Mouse (Mus musculus): ENCODE data around the gene Taf1d. TPM values are rescaled to one million over a fixed set of nuclear protein-coding genes. Genes with fewer than 3 reads are reported as not detected.
"Not testable (repeated sequence)": the region's sequence is repeated elsewhere in the genome, so short reads cannot be mapped to it uniquely, and the experiment has no call there.

Taf1d gene
- polyA plus RNA-seq, 1 experiment: not detected

- TF ChIP-seq POLR2A (IDR thresholded peaks at IDR 0.05; ENCODE audit: insufficient read depth, low read depth, low read length) (no peak), CTCF (IDR thresholded peaks at IDR 0.05; ENCODE audit: insufficient read depth, low read depth, low read length) (no peak)
- Histone ChIP-seq H3K27ac (ENCODE audit: insufficient read depth, low read depth, low read length) (no peak overlapping the region), H3K4me1 (ENCODE audit: control insufficient read depth, insufficient read depth, low read length) (no peaks in the 10 kb centered on the region), H3K4me3 (ENCODE audit: insufficient read depth, low read depth, low read length) (no peak overlapping the region)
- 88% methylated on average over 5 of the region's 5 CpGs for WGBS
These were observed 7.6 kb downstream of the Taf1d start for GRCm38 (mm10) chr9:15313633-15314032.

GRCm38 (mm10) chr9:15314619-15315018, 8.6 kb downstream of the Taf1d start:
- Histone ChIP-seq H3K4me3 (ENCODE audit: insufficient read depth, low read depth, low read length) (no peak overlapping the region), H3K4me1 (ENCODE audit: control insufficient read depth, insufficient read depth, low read length) (no peaks in the 10 kb centered on the region), H3K27ac (ENCODE audit: insufficient read depth, low read depth, low read length) (no peak overlapping the region)
- no peak for TF ChIP-seq POLR2A (IDR thresholded peaks at IDR 0.05; ENCODE audit: insufficient read depth, low read depth, low read length)
- TF ChIP-seq CTCF (IDR thresholded peaks at IDR 0.05; ENCODE audit: insufficient read depth, low read depth, low read length): no peak
- WGBS: 98% methylated on average over 1 of the region's 1 CpGs

- 95% methylated on average over 2 of the region's 2 CpGs for WGBS
- not testable (repeated sequence) for H3K4me1 ChIP-seq (ENCODE audit: control insufficient read depth, insufficient read depth, low read length); H3K4me3 ChIP-seq (ENCODE audit: insufficient read depth, low read depth, low read length); H3K27ac ChIP-seq (ENCODE audit: insufficient read depth, low read depth, low read length)
These were observed 10.3 kb downstream of the Taf1d start for GRCm38 (mm10) chr9:15316296-15316695.

GRCm38 (mm10) chr9:15317223-15318169, 11.5 kb downstream of the Taf1d start:
- WGBS: 66% methylated on average over 5 of the region's 5 CpGs
- Histone ChIP-seq H3K4me3 (ENCODE audit: insufficient read depth, low read depth, low read length) (no peak overlapping the region), H3K4me1 (ENCODE audit: control insufficient read depth, insufficient read depth, low read length) (no peaks in the 10 kb centered on the region), H3K27ac (ENCODE audit: insufficient read depth, low read depth, low read length) (no peak overlapping the region)
- no peak for TF ChIP-seq CTCF (IDR thresholded peaks at IDR 0.05; ENCODE audit: insufficient read depth, low read depth, low read length)
- no peak for TF ChIP-seq POLR2A (IDR thresholded peaks at IDR 0.05; ENCODE audit: insufficient read depth, low read depth, low read length)

GRCm38 (mm10) chr9:15318170-15318742, 12.2 kb downstream of the Taf1d start:
- TF ChIP-seq POLR2A (IDR thresholded peaks at IDR 0.05; ENCODE audit: insufficient read depth, low read depth, low read length) (no peak), CTCF (IDR thresholded peaks at IDR 0.05; ENCODE audit: insufficient read depth, low read depth, low read length) (no peak)
- H3K4me1 ChIP-seq (ENCODE audit: control insufficient read depth, insufficient read depth, low read length): no peaks in the 10 kb centered on the region
- H3K4me3 ChIP-seq (ENCODE audit: insufficient read depth, low read depth, low read length): no peak overlapping the region
- no peak overlapping the region for H3K27ac ChIP-seq (ENCODE audit: insufficient read depth, low read depth, low read length)
- 71% methylated on average over 2 of the region's 2 CpGs for WGBS

- Histone ChIP-seq H3K4me3 (ENCODE audit: insufficient read depth, low read depth, low read length) (no peak overlapping the region), H3K27ac (ENCODE audit: insufficient read depth, low read depth, low read length) (no peak overlapping the region), H3K4me1 (ENCODE audit: control insufficient read depth, insufficient read depth, low read length) (no peaks in the 10 kb centered on the region)
- TF ChIP-seq POLR2A (IDR thresholded peaks at IDR 0.05; ENCODE audit: insufficient read depth, low read depth, low read length): no peak
- TF ChIP-seq CTCF (IDR thresholded peaks at IDR 0.05; ENCODE audit: insufficient read depth, low read depth, low read length): no peak
- 81% methylated on average over 4 of the region's 4 CpGs for WGBS
These were observed 31.8 kb downstream of the Taf1d start for GRCm38 (mm10) chr9:15337776-15338175.

GRCm38 (mm10) chr9:15349925-15350324, 43.9 kb downstream of the Taf1d start:
- no peaks in the 10 kb centered on the region for H3K4me1 ChIP-seq (ENCODE audit: control insufficient read depth, insufficient read depth, low read length)
- no peak overlapping the region for H3K4me3 ChIP-seq (ENCODE audit: insufficient read depth, low read depth, low read length)
- WGBS: 76% methylated on average over 2 of the region's 2 CpGs
- H3K27ac ChIP-seq (ENCODE audit: insufficient read depth, low read depth, low read length): no peak overlapping the region
- TF ChIP-seq POLR2A (IDR thresholded peaks at IDR 0.05; ENCODE audit: insufficient read depth, low read depth, low read length): no peak
- no peak for TF ChIP-seq CTCF (IDR thresholded peaks at IDR 0.05; ENCODE audit: insufficient read depth, low read depth, low read length)

GRCm38 (mm10) chr9:15356916-15357483, 51.0 kb downstream of the Taf1d start:
- peak overlapping the region; percentile 95 for H3K4me3 ChIP-seq (ENCODE audit: insufficient read depth, low read depth, low read length)
- no peak for TF ChIP-seq CTCF (IDR thresholded peaks at IDR 0.05; ENCODE audit: insufficient read depth, low read depth, low read length)
- no peak for TF ChIP-seq POLR2A (IDR thresholded peaks at IDR 0.05; ENCODE audit: insufficient read depth, low read depth, low read length)
- H3K27ac ChIP-seq (ENCODE audit: insufficient read depth, low read depth, low read length): peak overlapping the region; percentile 12; the same call in 1 of the 2 replicates
- WGBS: under 1% methylated on average over 9 of the region's 9 CpGs
- H3K4me1 ChIP-seq (ENCODE audit: control insufficient read depth, insufficient read depth, low read length): no peaks in the 10 kb centered on the region; the same call in 1 of the 2 replicates
